Mouse (Mus musculus) forebrain, embryonic 13.5 days (tissue): Measurements from ENCODE around the gene Uaca. TPM values are rescaled to one million over a fixed set of nuclear protein-coding genes. Genes with fewer than 3 reads are reported as not detected.

ENCODE experiments used
- ATAC-seq: fragments of 200-750 bp; cut with Nextera tagmentation; 2 replicates; pipeline ENCODE4 v1.8.0; 2017
- H3K27ac ChIP-seq: fragments of 300-500 bp; sonication (generic); 2 replicates; pipeline ENCODE4 v1.5.1; 2015; ENCODE audit warnings: inconsistent platforms, mild to moderate bottlenecking, moderate library complexity
- H3K27me3 ChIP-seq: fragments of 300-500 bp; sonication (generic); 2 replicates; pipeline ENCODE4 v1.6.1; 2015; ENCODE audit warnings: mild to moderate bottlenecking, inconsistent platforms
- H3K36me3 ChIP-seq: fragments of 300-500 bp; sonication (generic); 2 replicates; pipeline ENCODE4 v1.6.1; 2015; ENCODE audit warnings: mild to moderate bottlenecking, inconsistent platforms; ENCODE audit not compliant: poor library complexity, severe bottlenecking
- H3K4me1 ChIP-seq: fragments of 300-500 bp; sonication (generic); 2 replicates; pipeline ENCODE4 v1.6.1; 2015; ENCODE audit warnings: inconsistent platforms
- H3K4me2 ChIP-seq: fragments of 300-500 bp; sonication (generic); 2 replicates; pipeline ENCODE4 v1.6.1; 2015; ENCODE audit warnings: inconsistent platforms, mild to moderate bottlenecking, moderate library complexity
- H3K4me3 ChIP-seq: fragments of 300-500 bp; sonication (generic); 2 replicates; pipeline ENCODE4 v1.5.1; 2015; ENCODE audit warnings: mild to moderate bottlenecking, inconsistent platforms
- H3K9ac ChIP-seq: fragments of 300-500 bp; sonication (generic); 2 replicates; pipeline ENCODE4 v1.6.1; 2015; ENCODE audit warnings: mild to moderate bottlenecking, inconsistent platforms
- H3K9me3 ChIP-seq: fragments of 300-500 bp; sonication (generic); replicated peaks from 2 replicates; pipeline ENCODE4 v1.6.1; 2016; ENCODE audit warnings: inconsistent platforms
- WGBS: fragments of 180-500 bp; shearing (Covaris S2); methylation state at CpG from one replicate; pipeline ENCODE4 v1.1.7; 2015; 5-methylcytosine and 5-hydroxymethylcytosine counted together
- polyA plus RNA-seq: library from polyadenylated mRNA; unstranded; fragments of >200 nt; fragmentation: Nextera tagmentation; extraction: Ambion mirVana; gene quantifications from 2 replicates; pipeline ENCODE4 v1.2.1, GENCODE M21; 2015

Gene Uaca
- 17.6 and 21.0 TPM in 2 replicates for polyA plus RNA-seq

DNA sequence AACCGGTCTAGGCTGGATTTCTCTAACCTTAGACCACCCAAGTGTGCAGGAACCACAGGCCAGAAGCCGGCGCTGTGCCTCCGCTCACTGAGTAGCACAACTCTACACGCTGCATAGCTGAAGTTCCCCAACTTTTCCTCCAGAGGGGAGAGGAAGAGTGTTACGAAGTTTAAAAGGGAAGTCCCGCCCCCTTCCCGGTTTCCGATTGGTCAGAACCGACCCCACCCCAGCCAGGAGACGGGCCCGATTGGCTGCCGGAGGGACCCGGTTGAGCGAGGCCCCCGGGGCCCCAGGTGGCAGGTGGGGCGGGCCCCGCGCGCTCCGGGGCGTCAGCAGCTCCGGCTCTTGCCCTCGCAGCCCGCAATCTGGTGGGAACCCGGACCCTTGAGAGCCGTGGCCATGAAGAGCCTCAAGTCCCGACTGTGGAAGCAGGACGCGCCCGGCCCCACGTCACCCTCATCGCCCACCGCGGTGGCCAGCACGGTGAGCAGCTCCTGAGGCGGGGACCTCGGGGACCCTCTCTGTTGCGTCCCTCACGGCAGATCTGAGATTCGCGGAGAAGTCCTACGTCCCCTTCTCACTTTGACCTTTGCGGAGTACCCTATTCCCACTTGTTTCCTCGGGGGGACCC, at the start of gene Uaca:
Uaca (plus strand) TSS at position 333 of the 631 bp plus-strand sequence.
- peak within 1 kb of the TSS; percentile 98 for H3K4me2 ChIP-seq
- peak within 1 kb of the TSS; percentile 75 for H3K4me3 ChIP-seq
- 0% methylated on average over 45 of the region's 45 CpGs for WGBS
- H3K4me1 ChIP-seq = peaks cover 15% of the 10 kb centered on the region
- no peaks in the 10 kb centered on the region for H3K9me3 ChIP-seq
- H3K36me3 ChIP-seq = no peaks in the 10 kb centered on the region
- peak within 1 kb of the TSS; percentile 77 for H3K9ac ChIP-seq
- peak within 1 kb of the TSS; percentile 41 for H3K27ac ChIP-seq
- peaks cover 21% of the 10 kb centered on the region for H3K27me3 ChIP-seq
- peak; percentile 96 for ATAC-seq

DNA sequence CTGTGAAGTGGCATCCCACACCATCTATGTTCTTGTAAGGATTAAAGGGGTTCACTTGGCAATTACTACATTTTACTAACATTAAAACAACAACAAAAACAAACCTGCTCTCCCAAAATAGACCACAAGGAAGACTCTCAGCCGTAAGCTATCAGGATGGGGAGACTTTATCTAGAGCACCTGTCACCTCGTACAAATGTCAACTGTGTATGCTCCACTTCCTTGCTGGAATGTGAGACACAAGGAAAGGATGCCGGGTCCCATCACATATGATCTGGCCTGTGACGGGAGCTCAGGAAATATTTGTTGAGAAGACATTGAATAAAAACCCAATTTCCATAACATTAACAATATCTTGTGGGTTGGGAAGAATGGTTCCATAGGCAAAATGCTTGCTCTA, 49.4 kb upstream of the Uaca start:
- no peak for ATAC-seq
- WGBS = 50% methylated on average over 4 of the region's 4 CpGs
- Histone ChIP-seq H3K36me3 (no peaks in the 10 kb centered on the region), H3K9me3 (peaks cover 5% of the 10 kb centered on the region; the same call in 1 of the 2 replicates), H3K4me1 (peaks cover 3% of the 10 kb centered on the region; the same call in 1 of the 2 replicates), H3K27me3 (0 out of 2 replicates have a peak, but pooled peaks cover 3% of the 10 kb centered on the region), H3K4me3 (no peak overlapping the region), H3K27ac (no peak overlapping the region), H3K9ac (no peak overlapping the region), H3K4me2 (no peak overlapping the region)

DNA sequence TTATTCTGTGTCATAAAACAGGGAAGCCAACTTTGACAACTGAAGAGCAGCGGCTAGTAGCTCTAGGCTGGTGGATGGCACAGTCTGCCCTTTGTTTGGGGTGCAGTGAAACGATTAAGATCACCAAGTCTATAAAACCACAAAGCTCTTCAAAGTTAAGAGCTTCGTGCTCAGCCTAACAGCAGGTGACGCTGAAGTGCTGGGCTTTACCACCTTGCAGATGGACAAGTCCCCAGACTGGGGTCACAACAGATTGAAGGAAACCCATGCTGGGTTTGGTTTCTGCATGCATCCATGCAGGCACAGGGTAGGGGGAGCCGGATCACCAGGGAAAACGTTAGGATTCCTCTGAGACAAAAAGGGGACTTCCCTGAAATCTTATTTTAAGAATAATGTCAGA, 47.8 kb upstream of the Uaca start:
- 60% methylated on average over 6 of the region's 6 CpGs for WGBS
- Histone ChIP-seq H3K9ac (no peak overlapping the region), H3K27ac (no peak overlapping the region), H3K4me3 (no peak overlapping the region), H3K4me1 (peaks cover 3% of the 10 kb centered on the region; the same call in 1 of the 2 replicates), H3K4me2 (no peak overlapping the region), H3K9me3 (peaks cover 5% of the 10 kb centered on the region; the same call in 1 of the 2 replicates), H3K36me3 (no peaks in the 10 kb centered on the region), H3K27me3 (0 out of 2 replicates have a peak, but pooled peaks cover 3% of the 10 kb centered on the region)
- ATAC-seq = no peak

DNA sequence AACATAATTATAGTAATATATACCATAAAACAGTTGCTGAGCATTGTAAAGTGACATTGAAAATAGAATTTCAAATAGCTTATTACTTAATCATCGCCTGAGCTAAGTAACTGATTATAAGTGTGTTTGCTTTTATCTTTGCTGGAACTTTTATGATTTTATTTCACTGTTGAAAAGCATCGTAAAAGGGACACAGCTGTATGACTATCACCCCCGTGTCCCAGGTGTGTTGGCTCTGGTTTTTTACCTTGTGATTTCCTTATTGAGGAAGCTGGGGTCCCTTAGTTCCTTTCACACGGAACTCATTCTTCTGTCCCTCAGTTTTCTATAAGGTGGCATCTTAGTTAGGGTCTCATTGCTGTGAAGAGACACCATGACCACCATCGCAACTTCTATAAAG, 46.7 kb upstream of the Uaca start:
- H3K27ac ChIP-seq = no peak overlapping the region
- H3K9me3 ChIP-seq = peaks cover 5% of the 10 kb centered on the region; the same call in 1 of the 2 replicates
- H3K4me3 ChIP-seq = no peak overlapping the region
- H3K9ac ChIP-seq = no peak overlapping the region
- 92% methylated on average over 5 of the region's 5 CpGs for WGBS
- H3K27me3 ChIP-seq = 0 out of 2 replicates have a peak, but pooled peaks cover 3% of the 10 kb centered on the region
- H3K4me2 ChIP-seq = no peak overlapping the region
- ATAC-seq = no peak
- H3K4me1 ChIP-seq = peaks cover 3% of the 10 kb centered on the region; the same call in 1 of the 2 replicates
- no peaks in the 10 kb centered on the region for H3K36me3 ChIP-seq

DNA sequence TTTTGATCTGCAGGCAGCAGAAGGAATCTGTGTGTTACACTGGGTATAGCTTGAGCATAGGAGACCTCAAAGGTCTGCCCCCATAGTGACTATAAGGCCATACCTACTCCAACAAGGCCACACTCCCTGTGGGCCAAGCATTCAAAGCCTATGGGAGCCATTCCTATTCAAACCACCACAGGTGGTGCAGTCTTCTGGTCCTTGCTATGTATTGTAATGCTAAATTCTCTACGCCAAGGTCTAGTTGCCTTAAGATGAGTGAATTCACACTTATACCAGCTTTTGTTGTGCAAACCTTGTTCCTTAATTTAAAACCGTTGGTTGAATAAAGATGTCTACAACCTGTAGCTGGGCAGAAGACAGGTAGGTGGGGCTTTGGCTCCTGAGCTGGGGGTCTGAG, 46.2 kb upstream of the Uaca start:
- Histone ChIP-seq H3K4me2 (no peak overlapping the region), H3K27me3 (0 out of 2 replicates have a peak, but pooled peaks cover 3% of the 10 kb centered on the region), H3K36me3 (no peaks in the 10 kb centered on the region), H3K4me1 (no peaks in the 10 kb centered on the region), H3K27ac (no peak overlapping the region), H3K9ac (no peak overlapping the region), H3K4me3 (no peak overlapping the region), H3K9me3 (peaks cover 5% of the 10 kb centered on the region; the same call in 1 of the 2 replicates)
- WGBS = 84% methylated on average over 2 of the region's 2 CpGs
- no peak for ATAC-seq

DNA sequence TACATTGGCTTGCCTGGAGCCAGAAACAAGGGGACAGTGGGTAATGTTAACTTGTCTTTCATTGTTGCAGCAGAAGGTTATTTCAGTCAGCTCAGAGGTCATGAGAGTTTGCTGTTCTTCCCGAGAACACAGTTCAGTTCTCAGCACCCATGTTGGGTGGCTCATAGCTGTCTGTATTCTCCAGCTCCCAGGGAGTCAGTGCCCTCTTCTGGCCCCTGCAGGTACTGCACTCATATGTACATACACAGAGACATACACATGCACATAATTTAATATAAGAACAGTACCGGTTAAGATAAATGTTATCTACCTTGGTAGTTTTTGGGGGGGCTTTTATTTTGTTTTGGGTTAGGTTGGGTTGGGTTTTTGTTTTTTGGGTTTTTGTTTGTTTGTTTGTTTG, 45.2 kb upstream of the Uaca start:
- 98% methylated on average over 2 of the region's 2 CpGs for WGBS

DNA sequence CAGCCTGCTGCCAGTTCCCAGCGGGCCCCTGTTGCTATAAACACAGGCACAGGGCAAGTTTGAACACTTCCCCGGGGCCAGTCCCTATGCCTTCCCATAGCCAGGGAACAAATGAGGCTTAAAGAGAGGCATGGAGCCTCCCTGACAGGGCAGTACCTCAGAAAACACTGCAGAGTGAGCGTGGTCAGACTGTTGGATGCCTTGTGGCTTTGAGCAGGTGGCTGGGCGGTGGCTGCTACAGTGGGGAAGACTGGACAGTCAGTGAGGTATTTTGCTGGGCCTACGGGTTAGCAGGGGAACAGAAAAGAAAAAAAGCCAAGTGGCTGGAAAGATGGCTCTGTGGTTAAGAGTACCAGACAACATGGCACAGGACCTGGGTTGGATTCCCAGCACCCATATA, 43.2 kb upstream of the Uaca start:
- 83% methylated on average over 5 of the region's 5 CpGs for WGBS
- H3K4me3 ChIP-seq = no peak overlapping the region

More for the DNA sequence above, 45.2 kb upstream of the Uaca start:
- no peak overlapping the region for H3K27ac ChIP-seq
- no peak for ATAC-seq
- H3K4me1 ChIP-seq = no peaks in the 10 kb centered on the region
- H3K4me3 ChIP-seq = no peak overlapping the region
- no peak overlapping the region for H3K4me2 ChIP-seq
- no peaks in the 10 kb centered on the region for H3K36me3 ChIP-seq
- H3K27me3 ChIP-seq = 0 out of 2 replicates have a peak, but pooled peaks cover 3% of the 10 kb centered on the region
- H3K9me3 ChIP-seq = peaks cover 5% of the 10 kb centered on the region; the same call in 1 of the 2 replicates
- no peak overlapping the region for H3K9ac ChIP-seq

DNA sequence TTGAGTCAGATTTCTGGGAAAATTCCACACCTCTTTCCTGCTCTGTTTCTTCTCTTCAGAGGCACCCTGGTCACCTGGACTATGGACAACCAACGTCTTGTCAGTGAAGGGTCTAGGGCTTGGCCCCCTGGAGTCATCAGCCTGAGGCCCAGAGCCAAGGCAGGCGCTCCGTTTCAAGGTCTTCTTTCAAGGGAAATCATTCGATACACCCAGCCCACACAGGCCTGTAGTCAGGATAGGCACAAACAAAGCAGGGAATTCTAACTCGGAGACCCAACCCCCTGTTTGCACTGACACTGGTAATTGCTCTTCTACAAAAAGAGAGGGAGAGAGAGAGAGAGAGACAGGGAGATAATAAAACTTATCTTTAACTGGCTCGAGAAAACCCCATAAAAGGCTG, 42.4 kb upstream of the Uaca start:
- no peak overlapping the region for H3K27ac ChIP-seq
- no peaks in the 10 kb centered on the region for H3K27me3 ChIP-seq
- 71% methylated on average over 6 of the region's 6 CpGs for WGBS
- H3K36me3 ChIP-seq = no peaks in the 10 kb centered on the region
- no peak overlapping the region for H3K4me3 ChIP-seq
- no peak overlapping the region for H3K4me2 ChIP-seq
- peaks cover 5% of the 10 kb centered on the region; the same call in 1 of the 2 replicates for H3K9me3 ChIP-seq
- H3K4me1 ChIP-seq = no peaks in the 10 kb centered on the region
- no peak for ATAC-seq
- no peak overlapping the region for H3K9ac ChIP-seq

More for the DNA sequence above, 43.2 kb upstream of the Uaca start:
- no peaks in the 10 kb centered on the region for H3K36me3 ChIP-seq
- H3K9ac ChIP-seq = no peak overlapping the region
- ATAC-seq = no peak
- no peak overlapping the region for H3K4me2 ChIP-seq
- no peaks in the 10 kb centered on the region for H3K27me3 ChIP-seq
- no peaks in the 10 kb centered on the region for H3K4me1 ChIP-seq
- no peak overlapping the region for H3K27ac ChIP-seq
- peaks cover 5% of the 10 kb centered on the region; the same call in 1 of the 2 replicates for H3K9me3 ChIP-seq

DNA sequence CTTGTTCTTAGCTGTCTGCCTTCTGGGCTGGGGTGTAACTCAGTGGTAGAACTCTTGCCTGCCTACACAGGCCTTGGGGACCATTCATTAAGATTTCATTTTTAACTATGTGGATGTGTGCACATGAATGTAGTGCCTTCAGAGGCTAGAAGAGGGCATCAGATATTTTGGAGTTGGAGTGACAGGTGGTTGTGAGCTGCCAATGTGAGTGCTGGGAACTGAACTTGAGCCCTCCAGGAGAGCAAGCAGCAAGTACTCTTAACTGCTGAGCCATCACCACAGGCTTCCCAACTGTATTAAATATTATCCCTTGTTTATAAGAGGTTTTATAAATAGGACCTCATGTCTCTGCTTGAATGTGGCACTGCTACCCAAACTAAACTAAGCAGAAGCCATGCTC, 41.7 kb upstream of the Uaca start:
- Histone ChIP-seq H3K9ac (no peak overlapping the region), H3K4me2 (no peak overlapping the region), H3K4me3 (no peak overlapping the region), H3K27ac (no peak overlapping the region), H3K9me3 (peaks cover 5% of the 10 kb centered on the region; the same call in 1 of the 2 replicates), H3K4me1 (no peaks in the 10 kb centered on the region), H3K27me3 (no peaks in the 10 kb centered on the region), H3K36me3 (no peaks in the 10 kb centered on the region)
- ATAC-seq = no peak

DNA sequence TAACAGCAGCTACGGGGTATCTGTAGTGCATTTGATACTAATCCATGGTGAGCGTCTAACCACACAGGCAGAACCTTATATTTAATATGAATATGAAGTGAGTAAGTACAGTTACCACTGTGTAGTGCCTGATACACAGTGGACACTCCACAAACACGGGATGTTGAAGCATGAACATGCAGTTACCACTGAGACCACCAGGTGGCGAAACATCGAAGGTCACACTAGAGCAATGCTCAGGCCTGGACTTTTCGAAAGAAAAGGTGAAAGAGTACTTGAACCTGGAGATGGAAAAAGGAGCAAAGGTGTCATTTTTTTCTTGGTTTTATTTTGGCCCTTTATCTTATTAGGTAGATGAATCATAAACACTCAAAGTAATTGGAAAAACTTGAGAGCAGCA, 38.1 kb upstream of the Uaca start:
- no peak overlapping the region for H3K4me2 ChIP-seq
- no peaks in the 10 kb centered on the region for H3K27me3 ChIP-seq
- no peaks in the 10 kb centered on the region for H3K9me3 ChIP-seq
- no peak overlapping the region for H3K4me3 ChIP-seq
- H3K27ac ChIP-seq = no peak overlapping the region
- H3K36me3 ChIP-seq = no peaks in the 10 kb centered on the region
- no peak overlapping the region for H3K9ac ChIP-seq
- ATAC-seq = no peak
- H3K4me1 ChIP-seq = no peaks in the 10 kb centered on the region
- WGBS = 36% methylated on average over 6 of the region's 6 CpGs

DNA sequence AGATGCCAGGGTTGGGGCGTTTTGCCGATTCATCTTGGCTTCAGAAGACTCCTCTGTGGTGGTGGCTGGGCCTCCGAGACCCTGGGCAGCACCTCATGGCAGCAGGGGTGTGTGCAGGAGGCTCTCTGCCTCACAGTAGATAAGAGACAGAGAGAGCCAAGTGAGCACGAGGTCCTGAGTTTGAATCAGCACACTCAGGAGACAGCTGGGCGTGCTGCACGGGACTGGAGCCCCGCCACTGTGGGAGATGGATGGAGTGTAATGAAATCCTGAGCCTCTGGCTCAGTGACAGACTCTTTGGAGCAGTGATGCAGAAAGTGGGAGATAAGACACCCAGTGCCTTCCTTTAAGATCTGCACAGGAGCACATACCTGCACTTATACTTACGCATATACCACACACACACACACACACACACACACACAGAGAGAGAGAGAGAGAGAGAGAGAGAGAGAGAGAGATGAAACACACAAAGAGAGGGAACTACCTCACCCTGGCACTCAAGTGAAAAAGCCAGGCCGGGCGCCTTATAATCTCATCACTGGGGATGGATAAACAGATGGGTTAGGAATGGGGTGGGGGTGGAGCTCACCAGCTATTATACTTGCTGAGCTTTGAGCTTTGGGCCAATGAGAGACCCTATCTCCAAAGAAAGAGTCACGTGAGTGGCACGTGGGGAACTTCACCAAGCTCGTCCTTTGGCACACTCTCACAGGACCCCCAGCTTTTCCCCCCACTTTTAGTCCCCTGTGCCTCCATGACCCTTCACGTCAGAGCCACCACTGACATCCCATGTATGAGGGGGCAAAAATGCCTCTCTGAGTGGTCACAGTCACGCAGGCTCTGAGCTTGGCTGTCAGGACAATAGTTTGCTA, 37.2 kb upstream of the Uaca start:
- no peak overlapping the region for H3K4me2 ChIP-seq
- WGBS = 82% methylated on average over 15 of the region's 15 CpGs
- H3K27ac ChIP-seq = no peak overlapping the region
- no peak overlapping the region for H3K4me3 ChIP-seq
- no peaks in the 10 kb centered on the region for H3K36me3 ChIP-seq
- H3K9ac ChIP-seq = no peak overlapping the region
- no peak for ATAC-seq
- H3K27me3 ChIP-seq = no peaks in the 10 kb centered on the region
- H3K9me3 ChIP-seq = no peaks in the 10 kb centered on the region
- H3K4me1 ChIP-seq = no peaks in the 10 kb centered on the region

DNA sequence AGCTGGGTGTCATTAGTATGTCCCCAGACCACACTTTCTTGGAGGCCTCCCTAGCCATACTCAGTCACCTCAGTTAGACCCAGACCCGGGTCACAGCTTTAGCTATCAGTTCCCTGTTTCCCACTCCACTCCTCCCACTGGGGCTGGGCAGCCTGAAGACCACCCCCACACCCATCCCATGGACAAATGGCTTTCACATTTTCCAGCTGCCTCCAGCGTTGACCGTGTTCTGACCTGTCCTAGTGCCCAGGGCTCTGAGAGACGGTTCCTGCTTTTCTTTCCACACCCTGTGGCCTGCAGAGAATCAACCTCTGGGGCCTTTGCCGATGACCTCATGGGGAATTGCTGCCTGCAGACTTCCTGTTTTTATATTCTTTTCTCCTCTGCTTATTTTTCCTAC, 36.5 kb upstream of the Uaca start:
- Histone ChIP-seq H3K9me3 (no peaks in the 10 kb centered on the region), H3K4me1 (no peaks in the 10 kb centered on the region), H3K4me2 (no peak overlapping the region), H3K27ac (no peak overlapping the region), H3K27me3 (no peaks in the 10 kb centered on the region), H3K36me3 (no peaks in the 10 kb centered on the region), H3K9ac (no peak overlapping the region), H3K4me3 (no peak overlapping the region)
- WGBS = 67% methylated on average over 5 of the region's 5 CpGs
- no peak for ATAC-seq
